Mouse (Mus musculus): ENCODE measurements around the gene Eno4.

- TF ChIP-seq GATA1 (IDR thresholded peaks at IDR 0.05; ENCODE audit: borderline replicate concordance, low read length) (no peak), POLR2AphosphoS5 (IDR thresholded peaks at IDR 0.05; ENCODE audit: insufficient replicate concordance, low read depth, low read length) (no peak)
Observed at GRCm38 (mm10) chr19:58963011-58963410, 19.8 kb downstream of the Eno4 start.
